Mouse (Mus musculus) ovary, postnatal 14 days (tissue): ENCODE measurements around the gene Zfp146.
"Not testable (repeated sequence)": the region's sequence is repeated elsewhere in the genome, so short reads cannot be mapped to it uniquely, and the experiment has no call there.

Experiments
- DNase-seq: peaks from one replicate; pipeline ENCODE4 v3.0.0; 2022; ENCODE audit warnings: low spot score

Zfp146 gene

GRCm38 (mm10) chr7:30169583-30170282, at the start of gene Zfp146:
TSS of gene Zfp146 (minus strand) at chr7:30169750.
- peak; percentile 80 for DNase-seq

GRCm38 (mm10) chr7:30217277-30217676, 47.7 kb upstream of the Zfp146 start:
- DNase-seq: no peak

GRCm38 (mm10) chr7:30216723-30217151, 47.2 kb upstream of the Zfp146 start:
- DNase-seq: peak; percentile 58

GRCm38 (mm10) chr7:30215875-30216274, 46.3 kb upstream of the Zfp146 start:
- DNase-seq: no peak

- no peak for DNase-seq
These were observed 44.3 kb upstream of the Zfp146 start for GRCm38 (mm10) chr7:30213881-30214280.

- DNase-seq: no peak
These were observed 41.5 kb upstream of the Zfp146 start for GRCm38 (mm10) chr7:30211025-30211424.

- not testable (repeated sequence) for DNase-seq
These were observed 36.8 kb upstream of the Zfp146 start for GRCm38 (mm10) chr7:30206364-30206763.

- peak; percentile 66 for DNase-seq
These were observed 35.8 kb upstream of the Zfp146 start for GRCm38 (mm10) chr7:30205383-30205782.

GRCm38 (mm10) chr7:30204380-30204779, 34.8 kb upstream of the Zfp146 start:
- DNase-seq: no peak

- DNase-seq: no peak
These were observed 33.5 kb upstream of the Zfp146 start for GRCm38 (mm10) chr7:30202895-30203690.

GRCm38 (mm10) chr7:30200661-30201060, 31.1 kb upstream of the Zfp146 start:
- DNase-seq: not testable (repeated sequence)

- DNase-seq: no peak
These were observed 30.6 kb upstream of the Zfp146 start for GRCm38 (mm10) chr7:30200200-30200599.

GRCm38 (mm10) chr7:30199498-30200139, 30.1 kb upstream of the Zfp146 start:
- no peak for DNase-seq

- DNase-seq: no peak
These were observed 29.0 kb upstream of the Zfp146 start, which contains the start of gene Capns1 for GRCm38 (mm10) chr7:30198481-30198971. TSS of gene Capns1 (minus strand) at chr7:30198811.

- DNase-seq: no peak
These were observed 28.1 kb upstream of the Zfp146 start for GRCm38 (mm10) chr7:30197592-30198129.

GRCm38 (mm10) chr7:30196171-30196570, 26.6 kb upstream of the Zfp146 start:
- DNase-seq: no peak

- DNase-seq: no peak
These were observed 25.9 kb upstream of the Zfp146 start for GRCm38 (mm10) chr7:30195461-30195860.

- DNase-seq: peak; percentile 86
These were observed 25.3 kb upstream of the Zfp146 start for GRCm38 (mm10) chr7:30194884-30195283.

- no peak for DNase-seq
These were observed 24.7 kb upstream of the Zfp146 start for GRCm38 (mm10) chr7:30194101-30194831.

GRCm38 (mm10) chr7:30193581-30194100, 24.1 kb upstream of the Zfp146 start:
- peak; percentile 51 for DNase-seq

- no peak for DNase-seq
These were observed 23.5 kb upstream of the Zfp146 start for GRCm38 (mm10) chr7:30193013-30193412.
